Mouse (Mus musculus) frontal cortex, postnatal 14 days (tissue): ENCODE measurements around the gene Madcam1.

ENCODE experiments used
- DNase-seq, 2 experiments: peaks; one replicate each; pipeline ENCODE4 v3.0.0; 2022; ENCODE audit warnings: low spot score in 2 of 2

Madcam1 gene

GRCm38 (mm10) chr10:79668076-79668475 lies 3.7 kb downstream of the Madcam1 start:
- no peak for DNase-seq

- DNase-seq = peak; percentile 89 to 92
Observed at GRCm38 (mm10) chr10:79668771-79669575, 4.6 kb downstream of the Madcam1 start, which contains the start of gene Tpgs1. Gene Tpgs1, plus strand, starts transcription at chr10:79669369.

DNA sequence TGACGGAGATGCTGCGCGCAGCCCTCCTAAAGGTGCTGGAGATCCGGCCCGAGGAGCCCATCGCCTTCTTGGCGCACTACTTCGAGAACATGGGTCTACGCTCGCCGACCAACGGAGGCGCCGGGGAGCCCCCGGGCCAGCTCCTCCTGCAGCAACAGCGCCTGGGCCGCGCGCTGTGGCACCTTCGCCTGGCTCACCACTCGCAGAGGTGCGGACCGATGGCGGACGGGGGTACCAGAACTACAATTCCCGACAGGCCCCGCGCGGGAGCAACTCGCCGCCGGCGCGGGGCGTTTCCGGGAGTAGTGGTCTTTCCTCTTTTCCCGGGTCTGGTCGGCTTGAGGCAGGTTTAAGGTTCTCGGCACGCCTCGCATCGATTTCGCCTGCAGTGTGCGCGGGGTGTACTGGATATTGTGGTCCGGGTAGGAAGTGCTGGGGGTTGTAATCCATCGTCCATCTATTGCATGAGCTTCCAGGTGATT lies 5.3 kb downstream of the Madcam1 start:
- DNase-seq = peak; percentile 72

- DNase-seq = no peak
Observed at GRCm38 (mm10) chr10:79670071-79670888, 5.9 kb downstream of the Madcam1 start.

DNA sequence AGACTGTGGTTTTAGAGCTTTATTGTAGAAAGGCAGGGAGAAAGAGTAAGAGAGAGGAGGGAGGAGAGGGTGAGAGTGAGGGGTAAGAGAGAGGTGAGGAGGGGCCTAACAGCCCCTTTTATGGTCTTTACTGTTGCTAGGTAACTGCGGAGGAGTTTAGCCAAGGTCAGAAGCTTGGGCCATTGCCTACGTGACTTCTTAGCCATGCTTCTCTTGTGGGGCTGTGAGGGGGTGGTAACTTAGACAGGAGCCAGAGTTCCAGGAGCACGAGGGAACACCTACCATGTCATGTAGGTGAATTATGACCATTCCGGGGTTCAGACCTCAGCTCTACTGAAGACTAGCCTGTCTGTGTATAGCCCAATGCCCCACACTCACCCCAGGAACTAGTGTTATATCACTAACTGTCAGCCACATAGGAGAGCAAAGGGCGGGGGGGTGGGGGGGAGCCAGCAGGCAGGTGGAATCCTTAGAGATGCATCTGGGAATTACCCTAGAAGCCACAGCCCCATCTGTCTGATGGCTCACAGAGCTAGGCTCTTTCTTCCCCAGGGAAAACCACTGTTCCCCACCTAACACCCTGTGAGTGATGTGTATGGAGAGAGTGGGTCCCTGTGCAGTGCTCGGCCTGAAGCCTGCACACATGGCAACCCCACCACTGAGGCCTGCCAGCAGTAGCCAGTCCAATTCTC lies 7.2 kb downstream of the Madcam1 start:
- no peak for DNase-seq

- DNase-seq = no peak
Observed at GRCm38 (mm10) chr10:79672088-79672455, 7.7 kb downstream of the Madcam1 start.

DNA sequence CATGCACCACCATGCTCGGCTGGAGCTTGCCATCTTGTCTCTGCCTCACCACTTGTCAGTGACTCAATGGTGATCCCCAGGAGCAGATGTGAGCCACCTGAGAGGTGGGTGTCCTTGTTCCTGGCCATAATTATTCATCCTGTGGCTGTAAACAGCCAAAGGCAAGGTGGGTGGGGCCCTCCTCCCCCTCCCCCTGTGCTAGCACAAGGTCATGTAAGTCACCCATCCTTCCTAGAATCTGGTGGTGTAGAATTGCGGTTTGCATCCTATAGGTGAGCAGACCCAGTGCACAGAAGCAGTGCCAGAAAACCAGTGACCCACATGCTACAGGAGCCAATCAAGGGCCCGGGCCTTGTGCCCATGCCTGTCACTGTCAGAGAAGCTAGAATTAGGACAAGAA lies 8.7 kb downstream of the Madcam1 start:
- no peak for DNase-seq

DNA sequence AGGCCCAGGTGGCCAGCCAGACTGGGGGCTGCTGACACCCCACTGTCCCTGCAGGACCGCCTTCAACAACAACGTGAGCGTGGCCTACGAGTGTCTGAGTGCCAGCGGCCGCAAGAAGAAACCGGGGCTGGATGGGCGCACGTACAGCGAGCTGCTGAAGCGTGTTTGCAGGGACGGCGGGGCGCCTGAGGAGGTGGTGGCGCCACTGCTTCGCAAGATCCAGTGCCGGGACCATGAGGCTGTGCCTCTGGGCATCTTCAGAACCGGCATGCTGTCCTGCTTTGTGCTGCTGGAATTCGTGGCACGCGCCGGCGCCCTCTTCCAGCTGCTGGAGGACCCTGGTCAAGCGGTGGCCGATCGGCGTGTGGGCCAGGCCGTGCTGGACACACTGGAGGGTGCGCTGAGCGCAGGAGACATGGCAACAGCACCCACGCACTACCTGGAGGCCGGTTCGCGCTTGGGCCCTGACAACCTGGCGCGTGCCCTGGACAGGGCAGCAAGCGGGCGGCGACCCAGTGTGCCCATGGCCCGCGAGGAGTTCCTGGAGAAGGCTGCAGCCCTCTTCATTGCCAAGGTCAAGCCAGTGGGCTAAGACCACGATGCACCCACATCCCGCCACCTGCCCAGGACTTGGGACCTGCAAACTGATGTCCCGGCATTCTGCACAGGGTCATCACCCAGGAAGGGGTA lies 11.1 kb downstream of the Madcam1 start:
- no peak for DNase-seq

DNA sequence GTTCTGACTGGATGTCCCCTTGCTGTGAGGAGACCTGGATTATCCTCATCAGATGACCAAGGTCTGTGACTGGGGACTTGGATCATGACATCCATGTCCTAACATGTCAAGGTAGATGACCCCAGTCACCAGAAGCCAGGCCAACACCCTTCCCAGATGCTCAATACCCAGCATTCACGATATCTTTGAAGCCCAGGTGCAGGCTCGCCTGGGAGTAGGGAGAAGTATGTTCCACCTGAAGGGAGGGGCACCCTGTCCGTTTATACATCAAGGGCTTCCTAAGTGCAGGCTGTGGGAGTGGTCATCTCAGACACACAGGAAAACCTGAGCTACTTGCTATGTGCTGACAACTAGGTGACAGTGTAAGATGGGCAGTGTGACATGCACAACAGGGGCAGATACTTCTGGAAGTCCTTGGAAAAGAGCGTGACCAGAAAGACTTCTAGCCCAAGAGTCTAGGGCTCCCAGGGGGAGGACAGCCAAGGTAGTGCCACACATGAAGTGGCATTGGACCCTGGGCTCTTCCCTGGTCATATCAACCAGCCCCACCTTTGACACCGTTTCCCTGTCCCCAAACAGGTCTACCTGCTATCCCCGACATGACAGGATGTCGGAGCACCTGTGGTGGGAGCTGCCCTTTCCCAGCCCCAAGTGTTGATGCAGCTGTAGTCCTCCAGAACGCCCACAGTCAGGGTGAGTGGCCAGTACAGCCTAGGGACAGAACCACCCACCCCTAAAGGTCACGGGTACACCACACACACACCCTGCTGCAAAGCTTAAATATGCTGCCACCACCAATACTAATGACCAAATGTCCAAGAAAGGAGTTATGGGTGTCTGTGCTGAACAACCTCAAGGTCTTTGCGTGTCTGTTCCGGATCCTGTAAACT lies 16.5 kb downstream of the Madcam1 start:
- DNase-seq = no peak

DNA sequence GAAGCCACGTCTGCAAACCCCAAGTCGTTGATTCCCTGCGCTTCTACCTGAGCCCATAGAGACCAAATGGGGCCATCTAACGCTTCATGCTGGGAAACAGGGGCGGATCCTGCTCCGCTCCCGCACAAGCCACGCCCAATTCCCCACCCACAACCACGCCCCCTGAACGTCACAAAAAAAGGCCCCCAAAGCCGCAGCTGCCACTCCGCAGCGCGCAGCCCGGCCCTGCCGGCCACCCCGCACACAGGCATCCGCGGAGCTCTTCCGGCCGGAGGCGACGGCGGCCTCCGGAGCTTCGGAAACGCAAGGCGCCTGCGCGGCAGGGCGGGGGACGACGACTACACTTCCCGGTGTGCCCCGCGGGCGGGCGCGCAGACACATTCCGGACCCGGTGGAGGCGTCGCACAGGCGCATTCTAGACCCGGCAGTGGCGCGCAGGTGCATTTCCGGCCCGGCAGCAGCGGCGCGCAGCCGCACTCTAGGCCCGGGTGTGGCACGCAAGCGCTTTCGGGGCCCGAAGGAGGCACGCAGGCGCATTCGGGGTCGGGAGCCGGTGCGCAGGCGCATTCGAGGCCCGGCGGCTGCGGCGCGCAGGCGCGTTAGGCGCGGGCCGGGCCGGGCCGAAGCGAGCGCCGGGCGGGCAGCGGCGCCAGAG lies 17.4 kb downstream of the Madcam1 start, which contains the start of gene Cdc34:
TSS of gene Cdc34 (plus strand) at position 605 of the 655 bp plus-strand sequence.
- peak; percentile 99 for DNase-seq

DNA sequence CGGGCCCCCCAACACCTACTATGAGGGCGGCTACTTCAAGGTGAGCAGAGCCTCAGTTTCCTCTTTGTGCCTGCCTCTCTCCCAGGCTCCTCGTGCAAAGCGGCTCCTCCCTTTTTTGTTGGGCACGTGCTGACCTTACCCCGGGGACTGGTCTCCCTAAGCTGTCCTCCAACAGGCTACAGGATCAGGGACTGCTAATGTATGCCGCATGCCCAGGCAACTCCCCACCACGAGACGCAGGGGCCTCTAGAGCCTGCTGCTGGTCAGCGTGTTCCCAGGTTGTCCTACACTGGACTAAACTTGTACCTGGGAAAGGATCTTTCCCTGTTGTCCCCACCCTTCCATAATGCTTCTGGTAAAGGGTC lies 18.2 kb downstream of the Madcam1 start:
- DNase-seq = no peak

- peak in 1 of 2 experiments; percentile 56 for DNase-seq
Observed at GRCm38 (mm10) chr10:79682916-79683582, 18.7 kb downstream of the Madcam1 start.

- no peak for DNase-seq
Observed at GRCm38 (mm10) chr10:79683726-79684640, 19.6 kb downstream of the Madcam1 start.

GRCm38 (mm10) chr10:79684770-79685600 lies 20.6 kb downstream of the Madcam1 start:
- no peak for DNase-seq

GRCm38 (mm10) chr10:79686219-79686618 lies 21.9 kb downstream of the Madcam1 start:
- no peak for DNase-seq

DNA sequence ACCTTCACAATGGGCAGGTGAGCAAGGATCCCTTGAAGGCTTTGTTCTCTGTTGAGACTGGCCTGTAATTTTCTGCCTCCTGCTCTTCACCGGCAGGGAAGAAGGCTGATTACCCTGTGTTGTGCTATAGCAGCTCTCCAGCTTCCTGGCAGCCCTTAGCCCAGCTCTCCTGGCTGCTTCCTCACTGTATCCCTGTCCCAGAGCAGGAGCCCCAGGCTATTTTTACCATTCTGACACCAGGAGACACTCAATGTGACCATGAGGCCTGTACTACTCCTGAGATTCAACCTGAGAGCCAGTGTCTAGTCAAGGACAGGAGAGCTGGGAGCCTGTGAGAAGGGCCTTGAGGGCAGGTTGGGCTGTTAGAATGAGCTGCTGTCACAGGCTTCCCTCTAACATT lies 22.3 kb downstream of the Madcam1 start:
- DNase-seq = no peak

- no peak for DNase-seq
Observed at GRCm38 (mm10) chr10:79687513-79687912, 23.2 kb downstream of the Madcam1 start.
